Mouse (Mus musculus) MEL (cell line): ENCODE results near the gene Sh3gl2. TPM values are rescaled to one million over a fixed set of nuclear protein-coding genes. Genes with fewer than 3 reads are reported as not detected.
A peak's percentile ranks its signal among the peaks of the same experiment; 100 is the strongest.

Experiments
- DNase-seq: peaks from one replicate; pipeline ENCODE4 v3.0.0; 2011; ENCODE audit warnings: low read depth, low spot score
- H3K27ac ChIP-seq: 2 replicates; pipeline ENCODE4 v1.5.1; 2012; ENCODE audit warnings: low read depth, mild to moderate bottlenecking, control low read depth, low read length, moderate library complexity; ENCODE audit not compliant: control insufficient read depth
- H3K27me3 ChIP-seq, 2 experiments: fragments of 150-350 bp in 1 of 2; sonication (generic) in 1 of 2; 2 replicates each; pipeline ENCODE4 v1.6.1; 2012; ENCODE audit warnings: low read length in 2 of 2, mild to moderate bottlenecking in 2 of 2, improper control_type of control experiment in 1 of 2, moderate library complexity in 1 of 2; ENCODE audit not compliant: insufficient read depth in 2 of 2, control insufficient read depth in 1 of 2
- H3K36me3 ChIP-seq, 2 experiments: 2 replicates each; pipeline ENCODE4 v1.6.1; 2012 to 2014; ENCODE audit warnings: low read length in 2 of 2, improper control_type of control experiment in 1 of 2, inconsistent platforms in 1 of 2, mild to moderate bottlenecking in 1 of 2; ENCODE audit not compliant: insufficient read depth in 2 of 2, control insufficient read depth in 1 of 2
- H3K4me1 ChIP-seq, 2 experiments: fragments of 150-350 bp in 1 of 2; sonication (generic) in 1 of 2; 2 replicates each; pipeline ENCODE4 v1.6.1; 2012; ENCODE audit warnings: low read length in 2 of 2, improper control_type of control experiment in 1 of 2, mild to moderate bottlenecking in 1 of 2; ENCODE audit not compliant: insufficient read depth in 2 of 2, control insufficient read depth in 1 of 2
- H3K4me3 ChIP-seq, 2 experiments: fragments of 150-350 bp in 1 of 2; sonication (generic) in 1 of 2; 2 replicates each; pipeline ENCODE4 v1.5.1; 2012; ENCODE audit warnings: low read depth in 2 of 2, low read length in 2 of 2, mild to moderate bottlenecking in 2 of 2, moderate library complexity in 2 of 2, control low read depth in 1 of 2, improper control_type of control experiment in 1 of 2; ENCODE audit not compliant: control insufficient read depth in 1 of 2, insufficient read depth in 1 of 2
- H3K79me2 ChIP-seq: 2 replicates; pipeline ENCODE4 v1.6.1; 2012; ENCODE audit warnings: mild to moderate bottlenecking, low read length, moderate library complexity; ENCODE audit not compliant: control insufficient read depth, poor library complexity, insufficient read depth
- H3K9ac ChIP-seq: 2 replicates; pipeline ENCODE4 v1.6.1; 2012; ENCODE audit warnings: low read depth, mild to moderate bottlenecking, control low read depth, low read length, moderate library complexity; ENCODE audit not compliant: control insufficient read depth, poor library complexity, severe bottlenecking
- H3K9me3 ChIP-seq: fragments of 150-350 bp; sonication (generic); replicated peaks from 2 replicates; pipeline ENCODE4 v1.6.1; 2012; ENCODE audit warnings: mild to moderate bottlenecking, low read length, improper control_type of control experiment, moderate library complexity; ENCODE audit not compliant: insufficient read depth
- CHD1 ChIP-seq: IDR thresholded peaks from 2 replicates; pipeline ENCODE4 v1.6.1; 2012; ENCODE audit warnings: low read depth, mild to moderate bottlenecking, inconsistent platforms, low read length, improper control_type of control experiment
- CTCF ChIP-seq, 3 experiments: IDR thresholded peaks in 2 of 3; conservative IDR thresholded peaks in 1 of 3; 2 replicates each; pipeline ENCODE4 v1.5.1; 2011 to 2012; ENCODE audit warnings: low read length in 3 of 3, low read depth in 2 of 3, mild to moderate bottlenecking in 2 of 3, improper control_type of control experiment in 1 of 3, inconsistent platforms in 1 of 3, mixed read lengths in 1 of 3, moderate library complexity in 1 of 3; ENCODE audit not compliant: control insufficient read depth in 1 of 3, insufficient read depth in 1 of 3, poor library complexity in 1 of 3, severe bottlenecking in 1 of 3
- ELF1 ChIP-seq: IDR thresholded peaks from 2 replicates; pipeline ENCODE4 v1.6.1; 2014; ENCODE audit warnings: low read depth, mild to moderate bottlenecking, inconsistent platforms, low read length, improper control_type of control experiment, moderate library complexity
- MAFK ChIP-seq: IDR thresholded peaks from 2 replicates; pipeline ENCODE4 v1.6.1; 2011; ENCODE audit warnings: low read depth, mild to moderate bottlenecking, low read length, improper control_type of control experiment, borderline replicate concordance
- MAX ChIP-seq: IDR thresholded peaks from 2 replicates; pipeline ENCODE4 v1.6.1; 2011; ENCODE audit warnings: low read length, improper control_type of control experiment
- MAZ ChIP-seq: IDR thresholded peaks from 2 replicates; pipeline ENCODE4 v1.6.1; 2012; ENCODE audit warnings: low read depth, mild to moderate bottlenecking, inconsistent platforms, low read length, improper control_type of control experiment
- MEF2A ChIP-seq: IDR thresholded peaks from 2 replicates; pipeline ENCODE4 v1.6.1; 2014; ENCODE audit warnings: low read depth, mild to moderate bottlenecking, inconsistent platforms, low read length, improper control_type of control experiment; ENCODE audit not compliant: poor library complexity, insufficient replicate concordance, severe bottlenecking; ENCODE audit errors: extremely low read depth
- POLR2A ChIP-seq, 2 experiments: IDR thresholded peaks; 2 replicates each; pipeline ENCODE4 v1.6.1; 2011 to 2012; ENCODE audit warnings: low read length in 2 of 2, mild to moderate bottlenecking in 2 of 2, control low read depth in 1 of 2, improper control_type of control experiment in 1 of 2, low read depth in 1 of 2, moderate library complexity in 1 of 2; ENCODE audit not compliant: control insufficient read depth in 1 of 2, insufficient read depth in 1 of 2, poor library complexity in 1 of 2
- ZC3H11A ChIP-seq: IDR thresholded peaks from 2 replicates; pipeline ENCODE4 v1.6.1; 2012; ENCODE audit warnings: low read depth, mild to moderate bottlenecking, inconsistent platforms, low read length, improper control_type of control experiment
- ZKSCAN1 ChIP-seq: IDR thresholded peaks from 2 replicates; pipeline ENCODE4 v1.6.1; 2012; ENCODE audit warnings: low read depth, mild to moderate bottlenecking, inconsistent platforms, low read length, improper control_type of control experiment, moderate library complexity
- polyA plus RNA-seq, 2 experiments: library from polyadenylated mRNA; stranded (reverse) in 1 of 2; unstranded in 1 of 2; fragments of >175 nt in 1 of 2; fragments of >200 nt in 1 of 2; gene quantifications; 2 replicates each; pipeline versions ENCODE4 v1.2.1 to v1.2.4; 2012; ENCODE audit warnings: low replicate concordance in 2 of 2, low read depth in 1 of 2; ENCODE audit not compliant: insufficient read length in 2 of 2, insufficient read depth in 1 of 2, missing spikeins in 1 of 2
- total RNA-seq: library from RNA; depleted of rRNA; stranded (reverse); fragments of 300-350 nt; gene quantifications from 2 replicates; pipeline ENCODE4 v1.2.3, GENCODE M21; 2012

The Sh3gl2 gene
- total and polyA plus RNA-seq, 3 experiments = not detected

GRCm38 (mm10) chr4:85178394-85179051 is 26.4 kb upstream of the Sh3gl2 start:
- H3K27ac ChIP-seq = no peak overlapping the region
- no peak overlapping the region for H3K9ac ChIP-seq
- no peaks in the 10 kb centered on the region for H3K79me2 ChIP-seq
- DNase-seq = no peak
- H3K9me3 ChIP-seq = no peaks in the 10 kb centered on the region
- no peaks in the 10 kb centered on the region for H3K4me1 ChIP-seq
- H3K27me3 ChIP-seq = no peaks in the 10 kb centered on the region
- no peak for TF ChIP-seq POLR2A (IDR thresholded peaks at IDR 0.05; ENCODE audit: control insufficient read depth in 1 of 2, insufficient read depth in 1 of 2, low read depth in 1 of 2, low read length in 2 of 2, poor library complexity in 1 of 2)
- TF ChIP-seq MAFK = no peak
- no peak for TF ChIP-seq CTCF (IDR thresholded peaks at IDR 0.05 in 2 of 3, conservative IDR thresholded peaks at IDR 0.05 in 1 of 3; ENCODE audit: control insufficient read depth in 1 of 3, insufficient read depth in 1 of 3, low read depth in 2 of 3, low read length in 3 of 3, poor library complexity in 1 of 3, severe bottlenecking in 1 of 3)
- no peak for TF ChIP-seq ZC3H11A
- H3K36me3 ChIP-seq = no peaks in the 10 kb centered on the region
- no peak overlapping the region for H3K4me3 ChIP-seq

- TF ChIP-seq ZKSCAN1 (no peak), CTCF (IDR thresholded peaks at IDR 0.05 in 2 of 3, conservative IDR thresholded peaks at IDR 0.05 in 1 of 3; ENCODE audit: control insufficient read depth in 1 of 3, insufficient read depth in 1 of 3, low read depth in 2 of 3, low read length in 3 of 3, poor library complexity in 1 of 3, severe bottlenecking in 1 of 3) (0 out of 6 replicates have a peak, but pooled peaks of 1 of the 3 experiments have one; percentile 13)
- H3K4me1 ChIP-seq = no peaks in the 10 kb centered on the region
- no peaks in the 10 kb centered on the region for H3K36me3 ChIP-seq
- no peaks in the 10 kb centered on the region for H3K27me3 ChIP-seq
- H3K9ac ChIP-seq = no peak overlapping the region
- H3K4me3 ChIP-seq = no peak overlapping the region
- H3K79me2 ChIP-seq = no peaks in the 10 kb centered on the region
- DNase-seq = no peak
- H3K9me3 ChIP-seq = no peaks in the 10 kb centered on the region
- H3K27ac ChIP-seq = no peak overlapping the region
These were observed 18.9 kb upstream of the Sh3gl2 start for GRCm38 (mm10) chr4:85186011-85186410.

GRCm38 (mm10) chr4:85196201-85196600 is 8.7 kb upstream of the Sh3gl2 start:
- H3K9me3 ChIP-seq = no peaks in the 10 kb centered on the region
- H3K9ac ChIP-seq = no peak overlapping the region
- no peaks in the 10 kb centered on the region for H3K79me2 ChIP-seq
- no peak overlapping the region for H3K27ac ChIP-seq
- H3K27me3 ChIP-seq = no peaks in the 10 kb centered on the region
- H3K36me3 ChIP-seq = no peaks in the 10 kb centered on the region
- H3K4me1 ChIP-seq = no peaks in the 10 kb centered on the region
- H3K4me3 ChIP-seq = no peak overlapping the region
- no peak for DNase-seq
- TF ChIP-seq ELF1 = no peak
- no peak for TF ChIP-seq MAZ
- TF ChIP-seq, all 39 proteins: peak for 0

GRCm38 (mm10) chr4:85198431-85198830 is 6.5 kb upstream of the Sh3gl2 start:
- Histone ChIP-seq H3K9ac (no peak overlapping the region), H3K9me3 (no peaks in the 10 kb centered on the region), H3K4me3 (no peak overlapping the region), H3K4me1 (no peaks in the 10 kb centered on the region), H3K27me3 (no peaks in the 10 kb centered on the region), H3K27ac (no peak overlapping the region), H3K36me3 (no peaks in the 10 kb centered on the region), H3K79me2 (no peaks in the 10 kb centered on the region)
- no peak for DNase-seq
- TF ChIP-seq MAX (no peak), MEF2A (no peak), CHD1 (no peak)
